Mouse (Mus musculus) intestine, embryonic 14.5 days (tissue): ENCODE data around the gene Mafb. TPM values are rescaled to one million over a fixed set of nuclear protein-coding genes. Genes with fewer than 3 reads are reported as not detected.

Experiments used
- ATAC-seq: fragments of 200-750 bp; cut with Nextera tagmentation; replicated peaks from 2 replicates; pipeline ENCODE4 v1.8.0; 2017; ENCODE audit warnings: low read depth, moderate number of reproducible peaks, moderate TSS enrichment, moderate library complexity; ENCODE audit not compliant: low FRiP score, low TSS enrichment
- DNase-seq: peaks from one replicate; pipeline ENCODE4 v3.0.0-alpha.2; 2018; ENCODE audit warnings: low spot score
- H3K27ac ChIP-seq: fragments of 300-500 bp; sonication (generic); 2 replicates; pipeline ENCODE4 v1.5.1; 2014; ENCODE audit warnings: low read depth, mild to moderate bottlenecking, control low read depth
- H3K27me3 ChIP-seq: fragments of 300-500 bp; sonication (generic); replicated peaks from 2 replicates; pipeline ENCODE4 v1.6.1; 2014; ENCODE audit warnings: low read length, control low read depth; ENCODE audit not compliant: control insufficient read depth, insufficient read depth
- H3K36me3 ChIP-seq: fragments of 300-500 bp; sonication (generic); 2 replicates; pipeline ENCODE4 v1.6.1; 2014; ENCODE audit warnings: low read length, control low read depth; ENCODE audit not compliant: control insufficient read depth, insufficient read depth
- H3K4me1 ChIP-seq: fragments of 300-500 bp; sonication (generic); replicated peaks from 2 replicates; pipeline ENCODE4 v1.6.1; 2014; ENCODE audit warnings: low read length, control low read depth, mixed read lengths; ENCODE audit not compliant: control insufficient read depth, insufficient read depth
- H3K4me2 ChIP-seq: fragments of 300-500 bp; sonication (generic); 2 replicates; pipeline ENCODE4 v1.6.1; 2014; ENCODE audit warnings: low read length
- H3K4me3 ChIP-seq: fragments of 300-500 bp; sonication (generic); 2 replicates; pipeline ENCODE4 v1.5.1; 2014; ENCODE audit warnings: low read depth, low read length, control low read depth, mixed read lengths
- H3K9ac ChIP-seq: fragments of 300-500 bp; sonication (generic); 2 replicates; pipeline ENCODE4 v1.6.1; 2014; ENCODE audit warnings: mild to moderate bottlenecking, low read length
- H3K9me3 ChIP-seq: fragments of 300-500 bp; sonication (generic); 2 replicates; pipeline ENCODE4 v1.6.1; 2016; ENCODE audit warnings: low read length, control low read depth; ENCODE audit not compliant: control insufficient read depth
- WGBS: fragments of 180-500 bp; shearing (Covaris S2); extraction: QIAGEN DNeasy Blood & Tissue Kit; methylation state at CpG from one replicate; pipeline ENCODE4 v1.1.7; 2014; 5-methylcytosine and 5-hydroxymethylcytosine counted together
- polyA plus RNA-seq: library from polyadenylated mRNA; unstranded; fragments of >200 nt; fragmentation: Nextera tagmentation; extraction: Ambion mirVana; gene quantifications from 2 replicates; pipeline ENCODE4 v1.2.1, GENCODE M21; 2014

Mafb gene
- polyA plus RNA-seq, 1 experiment from 2014 or later: 3.5 TPM

DNA sequence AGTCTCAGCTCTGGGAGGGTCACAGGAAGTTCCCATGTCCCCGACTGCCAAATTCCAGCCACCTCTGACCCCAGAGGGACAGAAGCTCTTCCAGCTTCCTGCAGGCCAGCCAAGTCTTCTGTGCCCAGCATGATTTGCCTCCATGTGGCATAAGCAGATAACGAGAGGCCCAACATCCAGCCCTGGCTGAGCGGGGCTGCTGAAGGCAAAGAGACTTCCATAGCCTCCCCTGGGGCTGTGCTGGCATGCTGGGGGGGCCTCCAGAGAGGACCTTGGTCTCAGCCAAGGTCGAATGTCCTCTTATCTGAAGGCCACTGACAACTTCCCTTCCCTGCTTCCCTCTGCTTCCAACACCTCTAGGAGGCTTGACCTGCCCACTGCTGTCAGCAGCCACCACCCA, 39.7 kb downstream of the Mafb start:
- ATAC-seq (no peak), DNase-seq (no peak)
- Histone ChIP-seq H3K9ac (no peak overlapping the region), H3K4me2 (no peak overlapping the region), H3K27me3 (no peaks in the 10 kb centered on the region), H3K9me3 (no peaks in the 10 kb centered on the region), H3K36me3 (no peaks in the 10 kb centered on the region), H3K4me1 (peaks cover 4% of the 10 kb centered on the region), H3K27ac (no peak overlapping the region), H3K4me3 (no peak overlapping the region)
- 30% methylated on average over 4 of the region's 4 CpGs for WGBS

DNA sequence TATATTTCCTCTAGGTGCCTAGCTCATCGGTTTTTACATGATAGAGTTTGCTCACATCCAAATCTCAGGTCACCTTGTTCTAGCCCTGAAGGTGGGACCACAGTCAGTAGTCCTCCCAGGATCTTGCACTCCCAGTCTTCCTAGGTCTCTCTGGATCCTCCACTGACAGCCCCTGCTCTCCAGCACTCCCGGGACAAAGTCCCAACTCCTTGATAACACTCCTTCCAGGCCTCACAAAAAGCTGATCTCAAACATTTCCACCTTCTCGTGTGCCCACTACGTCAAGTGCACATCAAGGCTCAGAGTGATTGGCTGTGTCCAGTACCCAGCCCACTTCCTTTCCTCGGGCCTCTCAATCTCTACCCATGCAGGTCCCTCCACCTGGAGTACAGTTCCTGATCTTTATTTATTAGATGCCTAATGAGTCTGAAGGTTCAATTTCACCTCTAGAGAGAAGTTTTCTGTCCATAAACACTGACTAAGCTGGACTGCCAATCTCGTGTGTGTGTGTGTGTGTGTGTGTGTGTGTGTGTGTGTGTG, 41.7 kb downstream of the Mafb start:
- 75% methylated on average over 6 of the region's 6 CpGs for WGBS
- ATAC-seq: no peak

GRCm38 (mm10) chr2:160321829-160322228, 45.0 kb downstream of the Mafb start:
- Histone ChIP-seq H3K27me3 (no peaks in the 10 kb centered on the region), H3K9ac (no peak overlapping the region), H3K27ac (no peak overlapping the region), H3K9me3 (no peaks in the 10 kb centered on the region), H3K4me2 (no peak overlapping the region), H3K4me1 (0 out of 2 replicates have a peak, but pooled peaks cover 3% of the 10 kb centered on the region), H3K4me3 (no peak overlapping the region), H3K36me3 (no peaks in the 10 kb centered on the region)
- ATAC-seq (no peak; the same call in 1 of the 2 replicates), DNase-seq (no peak)
- 42% methylated on average over 4 of the region's 4 CpGs for WGBS

More for the DNA sequence above, 41.7 kb downstream of the Mafb start:
- peaks cover 7% of the 10 kb centered on the region for H3K4me1 ChIP-seq
- no peaks in the 10 kb centered on the region for H3K36me3 ChIP-seq
- no peak for DNase-seq
- H3K4me3 ChIP-seq: no peak overlapping the region
- H3K27me3 ChIP-seq: no peaks in the 10 kb centered on the region
- no peaks in the 10 kb centered on the region for H3K9me3 ChIP-seq
- H3K4me2 ChIP-seq: no peak overlapping the region
- no peak overlapping the region for H3K27ac ChIP-seq
- H3K9ac ChIP-seq: no peak overlapping the region

DNA sequence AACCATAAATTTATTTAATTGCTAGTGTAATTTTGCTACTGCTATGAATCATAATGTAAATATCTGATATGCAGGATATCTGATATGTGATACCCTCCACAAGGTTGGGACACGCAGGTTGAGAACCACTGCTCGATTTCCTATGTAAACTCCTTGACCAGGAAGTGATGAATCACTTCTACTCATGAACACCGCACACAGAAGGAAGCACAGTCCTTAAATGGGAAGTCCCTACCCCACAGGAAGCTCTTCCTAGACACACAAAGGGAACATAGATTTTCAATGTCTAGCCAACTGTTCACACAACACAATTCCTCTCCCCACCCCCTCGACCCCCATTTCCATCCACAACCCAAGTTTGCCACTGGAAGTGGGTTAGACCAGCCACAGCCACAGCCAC, 48.6 kb downstream of the Mafb start:
- Histone ChIP-seq H3K4me2 (no peak overlapping the region), H3K4me1 (0 out of 2 replicates have a peak, but pooled peaks cover 3% of the 10 kb centered on the region), H3K9me3 (no peaks in the 10 kb centered on the region), H3K27me3 (no peaks in the 10 kb centered on the region), H3K36me3 (no peaks in the 10 kb centered on the region), H3K27ac (no peak overlapping the region), H3K4me3 (no peak overlapping the region), H3K9ac (no peak overlapping the region)
- no peak for DNase-seq
- 39% methylated on average over 4 of the region's 4 CpGs for WGBS
- no peak for ATAC-seq

Other genes with a start within 250 kb of the Mafb start
- gene Gm826, start 32.9 kb downstream of the Mafb start, polyA plus RNA-seq: 2.3 and 3.0 TPM in 2 replicates